Mouse (Mus musculus): Measurements from ENCODE around the gene Amotl2. TPM values are rescaled to one million over a fixed set of nuclear protein-coding genes. Genes with fewer than 3 reads are reported as not detected.

Amotl2 gene
- polyA plus RNA-seq, 1 experiment: 17.8 TPM

GRCm38 (mm10) chr9:102725958-102726654 is 9.6 kb downstream of the Amotl2 start:
- H3K36me3 ChIP-seq (replicated peaks; ENCODE audit: low read length): peaks cover 88% of the 10 kb centered on the region
- peak overlapping the region; percentile 64 for H3K4me3 ChIP-seq (replicated peaks)
- peaks cover 14% of the 10 kb centered on the region for H3K27me3 ChIP-seq (replicated peaks)
- H3K9me3 ChIP-seq: no peaks in the 10 kb centered on the region
- peaks cover 94% of the 10 kb centered on the region for H3K4me1 ChIP-seq
- TF ChIP-seq FLI1 (IDR thresholded peaks at IDR 0.05; ENCODE audit: low read length): no peak
- TF ChIP-seq GATA1 (IDR thresholded peaks at IDR 0.05; ENCODE audit: borderline replicate concordance, low read length): no peak

GRCm38 (mm10) chr9:102726811-102727210 is 10.3 kb downstream of the Amotl2 start:
- Histone ChIP-seq H3K36me3 (replicated peaks; ENCODE audit: low read length) (peaks cover 95% of the 10 kb centered on the region), H3K9me3 (no peaks in the 10 kb centered on the region), H3K4me1 (peaks cover 94% of the 10 kb centered on the region), H3K27me3 (replicated peaks) (peaks cover 14% of the 10 kb centered on the region), H3K4me3 (replicated peaks) (no peak overlapping the region)
- TF ChIP-seq GATA1 (IDR thresholded peaks at IDR 0.05; ENCODE audit: borderline replicate concordance, low read length) (no peak), FLI1 (IDR thresholded peaks at IDR 0.05; ENCODE audit: low read length) (no peak)

- H3K4me3 ChIP-seq (replicated peaks): no peak overlapping the region
- peaks cover 98% of the 10 kb centered on the region for H3K36me3 ChIP-seq (replicated peaks; ENCODE audit: low read length)
- peaks cover 93% of the 10 kb centered on the region for H3K4me1 ChIP-seq
- H3K9me3 ChIP-seq: no peaks in the 10 kb centered on the region
- peaks cover 14% of the 10 kb centered on the region for H3K27me3 ChIP-seq (replicated peaks)
- TF ChIP-seq FLI1 (IDR thresholded peaks at IDR 0.05; ENCODE audit: low read length): no peak
- TF ChIP-seq GATA1 (IDR thresholded peaks at IDR 0.05; ENCODE audit: borderline replicate concordance, low read length): no peak
These were observed 11.4 kb downstream of the Amotl2 start for GRCm38 (mm10) chr9:102727662-102728468.

- peaks cover 97% of the 10 kb centered on the region for H3K36me3 ChIP-seq (replicated peaks; ENCODE audit: low read length)
- peaks cover 14% of the 10 kb centered on the region for H3K27me3 ChIP-seq (replicated peaks)
- no peak overlapping the region for H3K4me3 ChIP-seq (replicated peaks)
- TF ChIP-seq GATA1 (IDR thresholded peaks at IDR 0.05; ENCODE audit: borderline replicate concordance, low read length): no peak
- no peak for TF ChIP-seq FLI1 (IDR thresholded peaks at IDR 0.05; ENCODE audit: low read length)
- H3K4me1 ChIP-seq: peaks cover 88% of the 10 kb centered on the region
- no peaks in the 10 kb centered on the region for H3K9me3 ChIP-seq
These were observed 11.9 kb downstream of the Amotl2 start for GRCm38 (mm10) chr9:102728469-102728747.

GRCm38 (mm10) chr9:102729093-102729845 is 12.8 kb downstream of the Amotl2 start:
- Histone ChIP-seq H3K9me3 (no peaks in the 10 kb centered on the region), H3K36me3 (replicated peaks; ENCODE audit: low read length) (peaks cover 97% of the 10 kb centered on the region), H3K4me3 (replicated peaks) (peak overlapping the region; percentile 6), H3K27me3 (replicated peaks) (peaks cover 14% of the 10 kb centered on the region), H3K4me1 (peaks cover 85% of the 10 kb centered on the region)
- TF ChIP-seq FLI1 (IDR thresholded peaks at IDR 0.05; ENCODE audit: low read length): no peak

DNA sequence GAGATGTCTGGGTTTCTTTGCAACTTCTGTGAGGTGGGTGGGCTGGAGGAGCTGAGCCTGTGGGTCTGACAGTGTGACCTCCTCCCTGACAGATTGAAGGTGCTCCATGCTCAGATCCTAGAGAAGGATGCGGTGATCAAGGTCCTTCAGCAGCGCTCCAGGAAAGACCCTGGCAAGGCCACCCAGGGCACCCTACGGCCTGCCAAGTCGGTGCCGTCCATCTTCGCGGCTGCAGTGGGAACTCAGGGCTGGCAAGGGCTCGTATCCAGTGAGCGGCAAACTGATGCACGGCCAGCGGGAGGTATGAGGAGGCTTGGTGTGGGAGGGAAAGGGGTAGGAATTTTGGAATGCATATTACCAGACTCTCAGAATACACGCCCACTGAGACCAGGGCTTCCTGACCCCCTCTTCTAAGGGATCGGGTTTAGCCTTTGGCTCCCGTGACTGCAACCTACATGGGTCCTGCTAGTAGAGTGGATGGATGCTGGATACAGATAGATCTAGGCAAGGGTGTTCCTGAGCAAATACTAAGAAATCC is 13.5 kb downstream of the Amotl2 start:
- Histone ChIP-seq H3K4me3 (replicated peaks) (no peak overlapping the region), H3K36me3 (replicated peaks; ENCODE audit: low read length) (peaks cover 90% of the 10 kb centered on the region), H3K4me1 (peaks cover 85% of the 10 kb centered on the region), H3K9me3 (no peaks in the 10 kb centered on the region), H3K27me3 (replicated peaks) (peaks cover 14% of the 10 kb centered on the region)
- no peak for TF ChIP-seq GATA1 (IDR thresholded peaks at IDR 0.05; ENCODE audit: borderline replicate concordance, low read length)
- TF ChIP-seq FLI1 (IDR thresholded peaks at IDR 0.05; ENCODE audit: low read length): no peak

DNA sequence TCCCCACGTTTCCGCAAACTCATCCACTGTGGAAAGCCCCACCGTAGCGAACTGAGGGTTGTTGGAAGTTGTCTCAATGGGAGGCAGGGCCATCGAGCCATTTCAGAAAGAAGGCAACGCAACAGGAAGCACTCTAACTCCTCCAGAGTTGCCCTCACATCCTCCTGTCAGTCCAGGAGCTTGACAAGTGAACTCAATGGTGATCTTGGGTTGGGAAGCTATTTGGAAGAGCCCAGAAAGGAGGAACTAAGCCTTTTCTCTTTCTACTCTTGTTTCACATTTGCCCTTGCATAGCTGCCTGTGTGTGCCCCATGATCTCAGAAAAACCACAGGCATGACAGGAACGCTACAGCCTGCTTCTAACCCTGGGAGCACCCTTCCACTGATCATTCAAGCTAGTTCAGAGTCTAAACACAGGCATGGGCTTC is 14.6 kb downstream of the Amotl2 start:
- H3K27me3 ChIP-seq (replicated peaks): peaks cover 14% of the 10 kb centered on the region
- H3K4me3 ChIP-seq (replicated peaks): peak overlapping the region; percentile 82
- peaks cover 79% of the 10 kb centered on the region for H3K36me3 ChIP-seq (replicated peaks; ENCODE audit: low read length)
- TF ChIP-seq GATA1 (IDR thresholded peaks at IDR 0.05; ENCODE audit: borderline replicate concordance, low read length): no peak
- TF ChIP-seq FLI1 (IDR thresholded peaks at IDR 0.05; ENCODE audit: low read length): no peak
- H3K9me3 ChIP-seq: no peaks in the 10 kb centered on the region
- H3K4me1 ChIP-seq: peaks cover 82% of the 10 kb centered on the region

DNA sequence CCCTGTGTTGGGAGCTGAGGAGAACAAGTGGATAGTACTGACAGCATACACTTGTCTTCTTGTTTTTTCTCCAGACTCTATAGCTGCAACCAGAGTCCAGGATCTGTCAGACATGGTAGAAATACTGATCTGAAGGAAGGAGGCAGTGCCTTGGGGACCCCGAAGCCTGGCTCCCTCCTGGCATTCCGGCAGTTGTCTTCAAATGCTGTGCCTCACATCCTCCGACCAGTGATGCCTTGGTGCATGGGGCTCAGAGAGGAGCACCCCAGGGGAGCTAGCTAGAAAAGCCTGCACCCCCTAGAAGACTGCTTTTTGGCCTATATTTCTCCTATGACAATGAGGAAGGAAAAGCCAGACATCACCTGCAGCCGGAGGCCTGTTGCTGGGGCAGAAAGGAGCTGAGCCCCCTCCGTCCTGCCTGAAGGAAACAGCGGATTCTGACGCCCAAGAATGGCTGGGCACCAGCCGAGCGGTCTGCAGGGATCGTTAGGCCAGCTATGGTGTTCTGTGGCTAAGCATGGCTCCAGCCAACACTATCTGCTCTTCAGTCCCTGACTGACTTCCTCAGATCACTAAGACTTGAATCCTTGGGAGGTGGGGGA is 15.2 kb downstream of the Amotl2 start:
- Histone ChIP-seq H3K27me3 (replicated peaks) (peaks cover 12% of the 10 kb centered on the region), H3K36me3 (replicated peaks; ENCODE audit: low read length) (peaks cover 74% of the 10 kb centered on the region), H3K9me3 (no peaks in the 10 kb centered on the region), H3K4me1 (peaks cover 82% of the 10 kb centered on the region), H3K4me3 (replicated peaks) (peak overlapping the region; percentile 82)
- no peak for TF ChIP-seq FLI1 (IDR thresholded peaks at IDR 0.05; ENCODE audit: low read length)
- TF ChIP-seq GATA1 (IDR thresholded peaks at IDR 0.05; ENCODE audit: borderline replicate concordance, low read length): no peak

GRCm38 (mm10) chr9:102732326-102732865 is 15.9 kb downstream of the Amotl2 start:
- Histone ChIP-seq H3K27me3 (replicated peaks) (peaks cover 8% of the 10 kb centered on the region), H3K4me3 (replicated peaks) (no peak overlapping the region), H3K4me1 (peaks cover 80% of the 10 kb centered on the region), H3K9me3 (no peaks in the 10 kb centered on the region), H3K36me3 (replicated peaks; ENCODE audit: low read length) (peaks cover 66% of the 10 kb centered on the region)
- TF ChIP-seq FLI1 (IDR thresholded peaks at IDR 0.05; ENCODE audit: low read length): no peak
- TF ChIP-seq GATA1 (IDR thresholded peaks at IDR 0.05; ENCODE audit: borderline replicate concordance, low read length): no peak

Measured in megakaryocyte, embryonic 14.5 days (primary cell).